Mouse (Mus musculus) stomach, embryonic 16.5 days (tissue): ENCODE measurements around the gene Dcaf7. TPM values are rescaled to one million over a fixed set of nuclear protein-coding genes. Genes with fewer than 3 reads are reported as not detected.

Experiments used
- ATAC-seq: fragments of 200-750 bp; cut with Nextera tagmentation; 2 replicates; pipeline ENCODE4 v1.8.0; 2017; ENCODE audit warnings: moderate number of reproducible peaks, moderate TSS enrichment; ENCODE audit not compliant: insufficient read depth, low FRiP score
- H3K27ac ChIP-seq: fragments of 300-500 bp; sonication (generic); 2 replicates; pipeline ENCODE4 v1.5.1; 2014; ENCODE audit warnings: low read length
- H3K27me3 ChIP-seq: fragments of 300-500 bp; sonication (generic); 2 replicates; pipeline ENCODE4 v1.6.1; 2014; ENCODE audit warnings: low read length, control low read depth, mixed read lengths; ENCODE audit not compliant: control insufficient read depth, insufficient read depth
- H3K36me3 ChIP-seq: fragments of 300-500 bp; sonication (generic); 2 replicates; pipeline ENCODE4 v1.6.1; 2014; ENCODE audit warnings: low read length; ENCODE audit not compliant: control insufficient read depth, insufficient read depth
- H3K4me1 ChIP-seq: fragments of 300-500 bp; sonication (generic); 2 replicates; pipeline ENCODE4 v1.6.1; 2014; ENCODE audit warnings: low read length, control low read depth, mixed read lengths; ENCODE audit not compliant: control insufficient read depth, insufficient read depth
- H3K4me2 ChIP-seq: fragments of 300-500 bp; sonication (generic); 2 replicates; pipeline ENCODE4 v1.6.1; 2014; ENCODE audit warnings: low read depth, low read length, mixed read lengths
- H3K4me3 ChIP-seq: fragments of 300-500 bp; sonication (generic); replicated peaks from 2 replicates; pipeline ENCODE4 v1.5.1; 2014; ENCODE audit warnings: mild to moderate bottlenecking, low read length
- H3K9ac ChIP-seq: fragments of 300-500 bp; sonication (generic); 2 replicates; pipeline ENCODE4 v1.6.1; 2014; ENCODE audit warnings: low read length
- H3K9me3 ChIP-seq: fragments of 300-500 bp; sonication (generic); replicated peaks from 2 replicates; pipeline ENCODE4 v1.6.1; 2016; ENCODE audit warnings: low read length, control low read depth; ENCODE audit not compliant: control insufficient read depth
- WGBS: fragments of 180-500 bp; shearing (Covaris S2); extraction: QIAGEN DNeasy Blood & Tissue Kit; methylation state at CpG from one replicate; pipeline ENCODE4 v1.1.7; 2014; 5-methylcytosine and 5-hydroxymethylcytosine counted together
- polyA plus RNA-seq: library from polyadenylated mRNA; unstranded; fragments of >200 nt; fragmentation: Nextera tagmentation; extraction: Ambion mirVana; gene quantifications from 2 replicates; pipeline ENCODE4 v1.2.1, GENCODE M21; 2015

Dcaf7 gene
- polyA plus RNA-seq, 1 experiment from 2014 or later: 53.3 TPM

DNA sequence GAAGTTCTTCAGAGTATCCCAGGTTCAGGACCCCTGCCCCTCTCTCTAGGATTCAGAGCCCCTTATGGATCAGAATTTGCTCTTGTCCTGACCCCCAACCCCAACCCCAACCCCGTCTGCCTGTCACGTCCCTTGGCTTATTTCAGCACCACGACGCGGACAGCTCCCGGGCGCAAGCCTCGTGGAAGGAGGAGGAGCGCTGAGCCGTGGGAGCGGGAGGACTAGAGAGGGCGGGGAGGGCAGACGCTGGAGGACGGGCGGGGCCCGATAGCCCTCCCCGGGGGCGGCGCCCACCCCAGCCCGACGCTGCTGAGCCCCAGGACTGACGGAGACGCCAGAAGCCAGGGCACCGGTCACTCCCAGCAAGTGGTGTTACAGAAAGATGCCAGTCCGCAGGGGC, 28.9 kb upstream of the Dcaf7 start, which contains the start of gene Kcnh6:
Kcnh6 (plus strand) TSS at position 304 of the 400 bp plus-strand sequence.
- H3K27me3 ChIP-seq: peaks cover 9% of the 10 kb centered on the region; the same call in 1 of the 2 replicates

DNA sequence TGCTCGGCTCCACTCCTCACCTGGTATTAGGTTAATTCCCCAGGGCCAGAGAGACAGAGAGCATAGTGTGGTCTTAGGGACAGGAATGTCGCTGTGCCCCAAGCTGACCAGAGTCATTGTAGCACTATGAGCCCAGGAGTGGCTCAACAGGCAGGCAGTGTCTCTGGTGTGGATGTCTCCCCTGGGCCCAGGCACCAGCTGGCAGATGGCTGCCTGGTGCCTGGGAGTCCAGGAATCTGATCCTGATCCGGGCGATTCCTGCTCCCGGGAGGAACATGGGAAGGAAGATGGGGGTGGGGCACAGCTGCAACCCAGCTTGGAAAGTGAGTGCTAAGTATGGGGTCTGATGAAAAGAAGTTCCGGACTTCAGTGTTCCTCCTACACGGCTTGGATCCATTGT, 24.0 kb upstream of the Dcaf7 start:
- ATAC-seq: no peak
- H3K4me3 ChIP-seq: no peak overlapping the region
- no peak overlapping the region for H3K9ac ChIP-seq
- WGBS: 53% methylated on average over 7 of the region's 7 CpGs
- H3K36me3 ChIP-seq: no peaks in the 10 kb centered on the region
- H3K9me3 ChIP-seq: no peaks in the 10 kb centered on the region
- H3K27me3 ChIP-seq: peaks cover 9% of the 10 kb centered on the region; the same call in 1 of the 2 replicates
- H3K27ac ChIP-seq: no peak overlapping the region
- peaks cover 5% of the 10 kb centered on the region; the same call in 1 of the 2 replicates for H3K4me1 ChIP-seq
- no peak overlapping the region for H3K4me2 ChIP-seq

More for the DNA sequence above, 28.9 kb upstream of the Dcaf7 start, which contains the start of gene Kcnh6:
- ATAC-seq: peak; percentile 69; the same call in 1 of the 2 replicates
- Histone ChIP-seq H3K9ac (no peak within 1 kb of the TSS), H3K4me1 (no peaks in the 10 kb centered on the region), H3K36me3 (no peaks in the 10 kb centered on the region), H3K4me2 (peak within 1 kb of the TSS; percentile 75), H3K9me3 (no peaks in the 10 kb centered on the region), H3K27ac (no peak within 1 kb of the TSS), H3K4me3 (peak within 1 kb of the TSS; percentile 32)
- under 1% methylated on average over 25 of the region's 25 CpGs for WGBS

DNA sequence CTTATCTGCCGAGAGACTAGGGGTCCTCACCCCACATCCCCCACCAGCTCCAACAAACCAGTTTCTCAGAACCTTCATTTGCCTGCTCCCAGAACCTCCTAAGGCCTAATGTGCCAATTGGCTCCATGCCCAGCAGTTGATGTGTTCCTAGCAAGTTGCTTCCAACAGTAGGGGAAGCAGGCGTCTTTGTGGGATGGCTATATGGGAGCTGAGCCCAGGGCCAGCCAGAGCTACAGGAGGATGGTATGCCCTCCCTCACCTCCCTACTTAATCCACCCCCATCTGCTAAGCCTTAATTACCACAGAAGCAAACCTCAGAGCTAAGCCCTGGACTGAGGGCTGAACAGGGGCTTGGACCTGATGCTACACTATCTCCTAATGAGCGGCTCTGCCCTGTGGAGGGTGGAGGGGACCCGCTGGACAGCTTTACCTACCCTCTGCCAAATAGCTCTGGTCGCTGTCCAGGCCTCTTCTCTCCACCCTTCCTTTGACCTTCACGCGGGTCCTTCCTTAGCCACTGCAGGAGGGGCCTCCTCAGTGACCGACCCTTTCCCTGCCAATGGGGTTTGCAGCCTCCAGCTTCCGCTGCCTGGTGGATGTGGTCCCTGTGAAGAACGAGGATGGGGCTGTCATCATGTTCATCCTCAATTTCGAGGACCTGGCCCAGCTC, 23.0 kb upstream of the Dcaf7 start:
- H3K36me3 ChIP-seq: no peaks in the 10 kb centered on the region
- no peak overlapping the region for H3K9ac ChIP-seq
- peaks cover 5% of the 10 kb centered on the region; the same call in 1 of the 2 replicates for H3K4me1 ChIP-seq
- no peak; the same call in 1 of the 2 replicates for ATAC-seq
- H3K4me3 ChIP-seq: no peak overlapping the region
- no peak overlapping the region for H3K4me2 ChIP-seq
- H3K27me3 ChIP-seq: peaks cover 8% of the 10 kb centered on the region; the same call in 1 of the 2 replicates
- no peaks in the 10 kb centered on the region for H3K9me3 ChIP-seq
- WGBS: 55% methylated on average over 11 of the region's 11 CpGs
- H3K27ac ChIP-seq: no peak overlapping the region

DNA sequence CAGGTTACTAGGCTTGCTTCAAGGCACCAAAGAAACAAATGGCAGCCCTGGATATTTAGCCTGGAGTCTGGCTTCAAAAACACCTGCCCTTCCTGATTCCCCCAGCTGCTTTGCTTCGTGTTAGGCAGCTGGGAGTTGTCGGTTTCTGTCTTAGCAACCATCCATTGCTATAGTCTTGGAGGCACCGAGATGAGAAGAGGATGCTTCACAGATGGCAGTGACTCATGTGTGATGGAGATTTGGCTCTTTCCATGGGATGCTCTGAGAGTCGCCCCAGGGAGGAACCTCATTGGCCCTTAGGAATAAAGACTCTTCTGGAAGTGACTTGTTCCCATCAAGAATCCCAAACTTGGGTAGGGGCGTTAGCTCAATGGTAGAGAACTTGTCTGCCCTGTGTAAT, 20.2 kb upstream of the Dcaf7 start:
- Histone ChIP-seq H3K9ac (no peak overlapping the region), H3K4me3 (no peak overlapping the region), H3K4me2 (no peak overlapping the region), H3K27me3 (no peaks in the 10 kb centered on the region), H3K9me3 (no peaks in the 10 kb centered on the region), H3K4me1 (peaks cover 10% of the 10 kb centered on the region; the same call in 1 of the 2 replicates), H3K36me3 (no peaks in the 10 kb centered on the region), H3K27ac (no peak overlapping the region)
- WGBS: 65% methylated on average over 5 of the region's 5 CpGs
- no peak for ATAC-seq

DNA sequence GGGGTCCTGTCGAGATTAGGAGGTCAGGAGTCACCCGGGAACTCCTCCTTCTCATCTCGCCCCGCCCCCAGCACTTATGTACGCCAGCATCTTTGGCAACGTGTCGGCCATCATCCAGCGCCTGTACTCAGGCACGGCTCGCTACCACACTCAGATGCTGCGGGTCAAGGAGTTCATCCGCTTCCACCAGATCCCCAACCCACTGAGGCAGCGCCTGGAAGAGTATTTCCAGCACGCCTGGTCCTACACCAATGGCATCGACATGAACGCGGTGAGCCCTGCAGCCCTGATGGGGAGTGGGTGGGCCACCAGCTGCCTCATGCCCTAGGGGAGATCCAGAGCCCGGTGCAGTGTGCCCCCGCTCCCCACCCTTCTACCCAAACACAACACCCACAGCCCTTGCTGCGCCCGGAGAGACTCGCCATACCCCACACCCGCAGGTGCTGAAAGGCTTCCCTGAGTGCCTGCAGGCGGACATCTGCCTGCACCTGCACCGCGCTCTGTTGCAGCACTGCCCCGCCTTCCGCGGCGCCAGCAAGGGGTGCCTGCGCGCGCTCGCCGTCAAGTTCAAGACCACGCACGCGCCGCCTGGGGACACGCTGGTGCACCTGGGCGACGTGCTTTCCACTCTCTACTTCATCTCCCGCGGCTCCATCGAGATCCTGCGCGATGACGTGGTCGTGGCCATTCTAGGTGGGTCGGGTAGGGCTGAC, 16.5 kb upstream of the Dcaf7 start:
- H3K4me2 ChIP-seq: peak overlapping the region; percentile 46
- H3K36me3 ChIP-seq: no peaks in the 10 kb centered on the region
- 0 out of 2 replicates have a peak overlapping the region, but pooled peaks have one; percentile 17 for H3K9ac ChIP-seq
- WGBS: 2% methylated on average over 50 of the region's 50 CpGs
- peak overlapping the region; percentile 18 for H3K4me3 ChIP-seq
- no peak overlapping the region for H3K27ac ChIP-seq
- no peaks in the 10 kb centered on the region for H3K9me3 ChIP-seq
- H3K27me3 ChIP-seq: peaks cover 5% of the 10 kb centered on the region; the same call in 1 of the 2 replicates
- H3K4me1 ChIP-seq: peaks cover 5% of the 10 kb centered on the region; the same call in 1 of the 2 replicates
- ATAC-seq: no peak

DNA sequence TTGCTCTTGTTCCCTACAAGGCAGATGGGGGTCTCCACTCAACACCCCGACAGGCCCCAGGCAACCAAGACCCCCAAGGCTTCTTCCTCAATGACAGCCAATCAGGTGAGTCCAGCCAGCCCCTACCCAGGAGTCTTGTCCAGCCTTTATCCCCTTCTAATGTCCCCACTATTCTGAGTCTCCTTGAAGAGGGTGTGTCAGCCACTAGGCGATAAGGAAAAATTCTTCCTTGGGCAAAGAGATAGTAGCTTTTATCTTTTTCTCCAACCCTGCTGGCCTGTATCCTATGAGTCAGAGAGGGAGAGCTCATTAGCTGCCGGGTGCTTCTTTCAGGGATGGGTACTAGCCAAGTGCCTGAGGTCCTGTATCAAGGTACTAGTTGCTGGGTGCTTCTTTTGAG, 10.9 kb upstream of the Dcaf7 start:
- H3K9me3 ChIP-seq: no peaks in the 10 kb centered on the region
- ATAC-seq: no peak
- WGBS: 70% methylated on average over 3 of the region's 3 CpGs
- H3K36me3 ChIP-seq: no peaks in the 10 kb centered on the region
- no peak overlapping the region for H3K4me2 ChIP-seq
- no peak overlapping the region for H3K9ac ChIP-seq
- peaks cover 5% of the 10 kb centered on the region; the same call in 1 of the 2 replicates for H3K27me3 ChIP-seq
- H3K4me1 ChIP-seq: no peaks in the 10 kb centered on the region
- H3K27ac ChIP-seq: no peak overlapping the region
- no peak overlapping the region for H3K4me3 ChIP-seq

DNA sequence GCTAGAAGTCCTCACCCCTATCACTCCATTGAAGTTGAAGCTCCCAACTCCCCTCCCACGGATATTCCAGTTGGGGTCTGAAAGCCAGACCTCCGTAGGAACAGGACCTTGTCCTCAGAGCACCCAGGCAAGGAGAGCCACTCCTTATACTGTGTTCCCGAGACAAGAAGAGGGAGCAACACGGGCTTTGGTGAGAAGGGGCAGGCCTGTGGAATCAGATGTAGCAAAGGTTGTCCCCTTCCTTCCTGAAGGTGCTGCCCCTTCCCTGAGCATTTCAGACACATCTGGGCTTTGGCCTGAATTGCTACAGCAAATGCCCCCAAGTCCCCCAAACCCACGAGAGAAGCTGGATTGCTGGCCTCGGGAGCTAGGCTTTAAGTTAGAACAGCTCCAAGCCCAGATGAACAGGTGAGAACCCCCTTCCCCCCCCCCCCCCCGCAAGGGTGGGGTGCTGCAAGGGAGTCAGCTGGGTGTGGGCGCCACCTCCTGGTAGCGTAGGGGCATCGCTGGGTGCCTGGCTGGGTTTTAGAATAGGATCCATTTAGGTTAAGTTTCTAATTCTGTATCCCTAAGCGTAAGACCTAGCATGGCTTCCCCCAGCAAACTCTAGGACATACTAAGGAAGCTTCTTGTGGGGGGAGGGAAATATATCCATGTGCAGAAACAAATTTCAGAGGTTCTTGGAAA, 10.1 kb upstream of the Dcaf7 start:
- H3K4me2 ChIP-seq: no peak overlapping the region
- no peak for ATAC-seq
- no peaks in the 10 kb centered on the region for H3K9me3 ChIP-seq
- H3K4me3 ChIP-seq: no peak overlapping the region
- H3K4me1 ChIP-seq: no peaks in the 10 kb centered on the region
- peaks cover 5% of the 10 kb centered on the region; the same call in 1 of the 2 replicates for H3K27me3 ChIP-seq
- WGBS: 38% methylated on average over 10 of the region's 11 CpGs
- no peaks in the 10 kb centered on the region for H3K36me3 ChIP-seq
- H3K27ac ChIP-seq: no peak overlapping the region
- H3K9ac ChIP-seq: no peak overlapping the region

DNA sequence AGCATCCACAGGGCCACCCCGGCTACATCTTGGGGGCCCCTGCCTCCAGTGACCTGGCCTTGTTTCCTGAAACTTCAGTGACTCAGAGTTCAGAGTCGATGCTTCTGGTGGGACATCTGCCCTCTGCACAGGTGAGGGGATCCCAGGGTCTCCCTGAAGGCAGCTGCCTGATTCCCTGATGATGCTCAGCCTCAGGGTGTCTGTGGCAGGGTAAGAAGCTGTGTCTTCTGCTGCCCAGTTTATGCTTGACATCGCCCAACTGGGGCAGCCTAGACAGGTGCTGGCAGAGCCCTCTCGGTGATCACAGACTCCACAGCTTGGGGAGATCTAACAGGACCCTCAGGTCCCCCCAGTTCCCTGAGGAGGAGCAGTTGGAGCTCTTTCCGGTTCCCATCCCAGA, 9.1 kb upstream of the Dcaf7 start:
- Histone ChIP-seq H3K9ac (no peak overlapping the region), H3K27me3 (no peaks in the 10 kb centered on the region), H3K4me1 (no peaks in the 10 kb centered on the region), H3K4me2 (no peak overlapping the region), H3K27ac (no peak overlapping the region), H3K9me3 (no peaks in the 10 kb centered on the region), H3K36me3 (no peaks in the 10 kb centered on the region), H3K4me3 (no peak overlapping the region)
- WGBS: 88% methylated on average over 5 of the region's 5 CpGs
- no peak for ATAC-seq
